Comparison of ENCODE assay signal across 27 mouse cellular contexts in genomic region chr6:143904693-143905031, GRCm38 (mm10).
DNase-seq lines count a peak whose midpoint lies in the region; ATAC-seq lines count a peak whose summit lies in the region.
"Had no signal": no experiment of that assay in that cellular context is flagged by ENCODE, and none has a peak within 500 bp of the region (broad histone marks: within the 10 kb centered on the region; RNA-seq: fewer than 3 reads in every experiment).

No protein-coding gene starts in this region.

- no peaks in the 10 kb centered on the region for H3K36me3 ChIP-seq in hindbrain, embryonic 11.5 days (ENCODE audit: control insufficient read depth, insufficient read depth, low read length)
- no peaks in the 10 kb centered on the region for H3K36me3 ChIP-seq in hindbrain, embryonic 14.5 days (replicated peaks; ENCODE audit: control insufficient read depth, insufficient read depth)
- no peaks in the 10 kb centered on the region for H3K36me3 ChIP-seq in neural tube, embryonic 14.5 days (ENCODE audit: control insufficient read depth, insufficient read depth, low read length)
- no peaks in the 10 kb centered on the region for H3K36me3 ChIP-seq in neural tube, embryonic 15.5 days
- no peaks in the 10 kb centered on the region for H3K36me3 ChIP-seq in forebrain, embryonic 16.5 days (ENCODE audit: control insufficient read depth, insufficient read depth)
- H3K36me3 ChIP-seq in midbrain, embryonic 15.5 days (replicated peaks) = no peaks in the 10 kb centered on the region
- H3K36me3 ChIP-seq: embryonic facial prominence, embryonic 13.5 days; G1E; heart, embryonic 13.5 days; neural tube, embryonic 12.5 days; stomach, embryonic 15.5 days had no signal

- no peaks in the 10 kb centered on the region for H3K4me1 ChIP-seq in hindbrain, embryonic 11.5 days (replicated peaks; ENCODE audit: control insufficient read depth, insufficient read depth, low read length)
- H3K4me1 ChIP-seq in hindbrain, embryonic 14.5 days (replicated peaks; ENCODE audit: control insufficient read depth, insufficient read depth, low read length) = peaks cover 7% of the 10 kb centered on the region; the same call in 1 of the 2 replicates
- 0 out of 2 replicates have a peak, but pooled peaks cover 4% of the 10 kb centered on the region for H3K4me1 ChIP-seq in neural tube, embryonic 14.5 days (ENCODE audit: control insufficient read depth, insufficient read depth, low read length)
- H3K4me1 ChIP-seq in neural tube, embryonic 15.5 days = no peaks in the 10 kb centered on the region
- H3K4me1 ChIP-seq in forebrain, embryonic 16.5 days (replicated peaks; ENCODE audit: control insufficient read depth, insufficient read depth, low read length) = peaks cover 24% of the 10 kb centered on the region
- H3K4me1 ChIP-seq in midbrain, embryonic 15.5 days = peaks cover 14% of the 10 kb centered on the region
- H3K4me1 ChIP-seq: embryonic facial prominence, embryonic 13.5 days; heart, embryonic 13.5 days; limb, embryonic 13.5 days; stomach, embryonic 15.5 days had no signal

- no peak overlapping the region for H3K4me2 ChIP-seq in hindbrain, embryonic 11.5 days (replicated peaks; ENCODE audit: low read depth, low read length)
- H3K4me2 ChIP-seq in hindbrain, embryonic 14.5 days (replicated peaks) = no peak overlapping the region
- H3K4me2 ChIP-seq in neural tube, embryonic 14.5 days (ENCODE audit: low read depth, low read length) = no peak overlapping the region
- H3K4me2 ChIP-seq in neural tube, embryonic 15.5 days = no peak overlapping the region
- H3K4me2 ChIP-seq in forebrain, embryonic 16.5 days (ENCODE audit: low read length) = no peak overlapping the region
- H3K4me2 ChIP-seq in midbrain, embryonic 15.5 days = no peak overlapping the region
- H3K4me2 ChIP-seq: embryonic facial prominence, embryonic 13.5 days; heart, embryonic 13.5 days; limb, embryonic 13.5 days; liver, embryonic 11.5 days; neural tube, embryonic 12.5 days; stomach, embryonic 15.5 days had no signal

- ATAC-seq in hindbrain, embryonic 11.5 days (ENCODE audit: low FRiP score) = peak; percentile 61
- ATAC-seq in hindbrain, embryonic 14.5 days (ENCODE audit: low FRiP score) = no peak
- 0 out of 2 replicates have a peak, but pooled peaks have one; percentile 9 for ATAC-seq in neural tube, embryonic 14.5 days (ENCODE audit: low read depth)
- no peak for ATAC-seq in neural tube, embryonic 15.5 days (ENCODE audit: low FRiP score)
- peak; percentile 58 for ATAC-seq in forebrain, embryonic 16.5 days
- ATAC-seq in midbrain, embryonic 15.5 days (replicated peaks) = 0 out of 2 replicates have a peak, but pooled peaks have one; percentile 15
- ATAC-seq in megakaryocyte-erythroid progenitor cell, adult 5-6 weeks (replicated peaks; ENCODE audit: low FRiP score, low TSS enrichment, poor library complexity, severe bottlenecking) = no peak
- ATAC-seq: inflammation-experienced regulatory T-cells, adult 6 months; liver, postnatal 0 days had no signal

- no peak overlapping the region for H3K27ac ChIP-seq in hindbrain, embryonic 11.5 days (ENCODE audit: low read depth, low read length)
- H3K27ac ChIP-seq in hindbrain, embryonic 14.5 days = no peak overlapping the region
- no peak overlapping the region for H3K27ac ChIP-seq in neural tube, embryonic 14.5 days (ENCODE audit: low read depth, low read length)
- H3K27ac ChIP-seq in neural tube, embryonic 15.5 days (replicated peaks) = no peak overlapping the region
- 0 out of 2 replicates have a peak overlapping the region, but pooled peaks have one; percentile 37 for H3K27ac ChIP-seq in forebrain, embryonic 16.5 days (ENCODE audit: low read length)
- no peak overlapping the region for H3K27ac ChIP-seq in midbrain, embryonic 15.5 days
- H3K27ac ChIP-seq: embryonic facial prominence, embryonic 13.5 days; heart, embryonic 13.5 days; limb, embryonic 13.5 days; neural tube, embryonic 12.5 days; stomach, embryonic 15.5 days had no signal

- no peaks in the 10 kb centered on the region for H3K27me3 ChIP-seq in hindbrain, embryonic 11.5 days (ENCODE audit: control insufficient read depth, insufficient read depth, low read length)
- H3K27me3 ChIP-seq in hindbrain, embryonic 14.5 days (ENCODE audit: control insufficient read depth, insufficient read depth, low read length) = no peaks in the 10 kb centered on the region
- H3K27me3 ChIP-seq in neural tube, embryonic 14.5 days (ENCODE audit: control insufficient read depth, insufficient read depth, low read length) = no peaks in the 10 kb centered on the region
- no peaks in the 10 kb centered on the region for H3K27me3 ChIP-seq in neural tube, embryonic 15.5 days (replicated peaks)
- no peaks in the 10 kb centered on the region for H3K27me3 ChIP-seq in forebrain, embryonic 16.5 days (replicated peaks; ENCODE audit: control insufficient read depth, insufficient read depth, low read length)
- no peaks in the 10 kb centered on the region for H3K27me3 ChIP-seq in midbrain, embryonic 15.5 days (replicated peaks)
- H3K27me3 ChIP-seq: embryonic facial prominence, embryonic 13.5 days; heart, embryonic 13.5 days; limb, embryonic 13.5 days; megakaryocyte, embryonic 14.5 days; neural tube, embryonic 12.5 days; stomach, embryonic 15.5 days had no signal

- no peak overlapping the region for H3K9ac ChIP-seq in hindbrain, embryonic 11.5 days (ENCODE audit: low read depth, low read length)
- no peak overlapping the region for H3K9ac ChIP-seq in hindbrain, embryonic 14.5 days
- H3K9ac ChIP-seq in neural tube, embryonic 14.5 days (replicated peaks; ENCODE audit: low read depth, low read length) = no peak overlapping the region
- H3K9ac ChIP-seq in neural tube, embryonic 15.5 days (replicated peaks) = no peak overlapping the region
- no peak overlapping the region for H3K9ac ChIP-seq in forebrain, embryonic 16.5 days (replicated peaks; ENCODE audit: low read depth, low read length)
- no peak overlapping the region for H3K9ac ChIP-seq in midbrain, embryonic 15.5 days
- H3K9ac ChIP-seq: embryonic facial prominence, embryonic 13.5 days; heart, embryonic 13.5 days; limb, embryonic 13.5 days; liver, postnatal 0 days; neural tube, embryonic 12.5 days; stomach, embryonic 15.5 days had no signal

- H3K4me3 ChIP-seq in hindbrain, embryonic 11.5 days (ENCODE audit: low read depth, low read length) = no peak overlapping the region
- H3K4me3 ChIP-seq in hindbrain, embryonic 14.5 days (replicated peaks; ENCODE audit: low read length) = no peak overlapping the region
- H3K4me3 ChIP-seq in neural tube, embryonic 14.5 days (ENCODE audit: low read depth, low read length) = no peak overlapping the region
- H3K4me3 ChIP-seq in neural tube, embryonic 15.5 days (replicated peaks) = no peak overlapping the region
- H3K4me3 ChIP-seq in forebrain, embryonic 16.5 days (replicated peaks; ENCODE audit: low read length) = no peak overlapping the region
- no peak overlapping the region for H3K4me3 ChIP-seq in midbrain, embryonic 15.5 days
- H3K4me3 ChIP-seq: embryonic facial prominence, embryonic 13.5 days; heart, embryonic 13.5 days; limb, embryonic 13.5 days; megakaryocyte, embryonic 14.5 days; neural tube, embryonic 12.5 days; stomach, embryonic 15.5 days had no signal

- H3K9me3 ChIP-seq in hindbrain, embryonic 11.5 days (ENCODE audit: control insufficient read depth, low read length) = no peaks in the 10 kb centered on the region
- H3K9me3 ChIP-seq in hindbrain, embryonic 14.5 days (ENCODE audit: control insufficient read depth, low read length) = no peaks in the 10 kb centered on the region
- no peaks in the 10 kb centered on the region for H3K9me3 ChIP-seq in neural tube, embryonic 14.5 days (ENCODE audit: control insufficient read depth, low read length)
- H3K9me3 ChIP-seq in neural tube, embryonic 15.5 days (replicated peaks) = no peaks in the 10 kb centered on the region
- no peaks in the 10 kb centered on the region for H3K9me3 ChIP-seq in forebrain, embryonic 16.5 days (ENCODE audit: control insufficient read depth, low read length)
- H3K9me3 ChIP-seq in midbrain, embryonic 15.5 days = no peaks in the 10 kb centered on the region
- H3K9me3 ChIP-seq: embryonic facial prominence, embryonic 13.5 days; heart, embryonic 13.5 days; megakaryocyte, embryonic 14.5 days; neural tube, embryonic 12.5 days; stomach, embryonic 15.5 days had no signal

- no peak for DNase-seq in hindbrain, embryonic 11.5 days (ENCODE audit: low spot score)
- DNase-seq in hindbrain, embryonic 14.5 days (ENCODE audit: low spot score) = no peak
- DNase-seq in layer of hippocampus, adult 11-12 months (ENCODE audit: low spot score) = no peak
- DNase-seq: adrenal gland, adult 8-10 months; cerebellum, adult 11 months; cerebellum, adult 9-11 months; gastrocnemius, postnatal 10 days; heart, postnatal 10 days; kidney, adult 11 months; kidney, postnatal 14 days; liver, postnatal 0 days; lung, postnatal 4 days; right cerebral cortex, postnatal 25 days had no signal

Comparison
In these comparisons a context has a peak if more than half of its experiments do, and no peak if none do; other contexts are left out.
1. ATAC-seq: peak in hindbrain, embryonic 11.5 days (single experiment), neural tube, embryonic 14.5 days (single experiment), forebrain, embryonic 16.5 days (single experiment) and midbrain, embryonic 15.5 days (single experiment); none in hindbrain, embryonic 14.5 days (single experiment), neural tube, embryonic 15.5 days (single experiment) and megakaryocyte-erythroid progenitor cell, adult 5-6 weeks (single experiment).